Comparison of ENCODE assay signal across 11 mouse cellular contexts in genomic region chr1:120027693-120028092, GRCm38 (mm10). TPM values are rescaled to one million over a fixed set of nuclear protein-coding genes. Genes with fewer than 3 reads are reported as not detected.
A peak's percentile ranks its signal among the peaks of the same experiment; 100 is the strongest.
DNase-seq lines count a peak whose midpoint lies in the region; ATAC-seq lines count a peak whose summit lies in the region.
"Had no signal": no experiment of that assay in that cellular context is flagged by ENCODE, and none has a peak within 500 bp of the region (broad histone marks: within the 10 kb centered on the region; RNA-seq: fewer than 3 reads in every experiment).

No protein-coding gene starts in this region.

- intact Hi-C loops in left cerebral cortex, postnatal 4 days (cut with DNase I): no loop called here

- peaks cover 25% of the 10 kb centered on the region for H3K4me1 ChIP-seq in heart, embryonic 13.5 days
- no peaks in the 10 kb centered on the region for H3K4me1 ChIP-seq in forebrain, embryonic 11.5 days (replicated peaks; ENCODE audit: control insufficient read depth, insufficient read depth, low read length)
- H3K4me1 ChIP-seq: midbrain, embryonic 13.5 days had no signal

- WGBS in heart, embryonic 13.5 days: 31% methylated on average over 4 of the region's 4 CpGs
- WGBS in forebrain, embryonic 11.5 days: 82% methylated on average over 4 of the region's 4 CpGs

- no peak overlapping the region for H3K9ac ChIP-seq in heart, embryonic 13.5 days
- H3K9ac ChIP-seq in forebrain, embryonic 11.5 days (ENCODE audit: low read length): no peak overlapping the region
- H3K9ac ChIP-seq: midbrain, embryonic 13.5 days had no signal

- 0 out of 2 replicates have a peak, but pooled peaks cover 3% of the 10 kb centered on the region for H3K27me3 ChIP-seq in heart, embryonic 13.5 days (replicated peaks)
- no peaks in the 10 kb centered on the region for H3K27me3 ChIP-seq in forebrain, embryonic 11.5 days (ENCODE audit: control insufficient read depth, insufficient read depth, low read length)
- H3K27me3 ChIP-seq: midbrain, embryonic 13.5 days had no signal

- DNase-seq in left cerebral cortex, postnatal 4 days: peak; percentile 80
- no peak for DNase-seq in left cerebral cortex, adult 8-10 months (ENCODE audit: low spot score in 2 of 2)
- peak; percentile 55 for DNase-seq in cerebellum, adult 9-10 months
- peak; percentile 45 for DNase-seq in lung, postnatal 14 days
- DNase-seq in layer of hippocampus, adult 9-11 months: no peak
- DNase-seq in forebrain, embryonic 11.5 days (ENCODE audit: low spot score): no peak
- DNase-seq: right cerebral cortex, postnatal 14 days; thymus, postnatal 36 days had no signal

- no peak overlapping the region for H3K4me3 ChIP-seq in heart, embryonic 13.5 days
- H3K4me3 ChIP-seq in forebrain, embryonic 11.5 days (ENCODE audit: low read depth, low read length): no peak overlapping the region
- H3K4me3 ChIP-seq: midbrain, embryonic 13.5 days had no signal

- ATAC-seq in heart, embryonic 13.5 days (ENCODE audit: extremely low read depth, insufficient number of reproducible peaks, low FRiP score, low TSS enrichment): no peak
- ATAC-seq in forebrain, embryonic 11.5 days (replicated peaks; ENCODE audit: low FRiP score): no peak
- ATAC-seq: midbrain, embryonic 13.5 days had no signal

- no peaks in the 10 kb centered on the region for H3K36me3 ChIP-seq in heart, embryonic 13.5 days
- H3K36me3 ChIP-seq in forebrain, embryonic 11.5 days (ENCODE audit: control insufficient read depth, insufficient read depth, low read length): no peaks in the 10 kb centered on the region
- H3K36me3 ChIP-seq: midbrain, embryonic 13.5 days had no signal

- H3K9me3 ChIP-seq in heart, embryonic 13.5 days: no peaks in the 10 kb centered on the region
- H3K9me3 ChIP-seq in forebrain, embryonic 11.5 days (ENCODE audit: control insufficient read depth, low read length): no peaks in the 10 kb centered on the region
- H3K9me3 ChIP-seq: midbrain, embryonic 13.5 days had no signal

- H3K27ac ChIP-seq in heart, embryonic 13.5 days (replicated peaks): peak overlapping the region; percentile 54
- H3K27ac ChIP-seq in forebrain, embryonic 11.5 days (ENCODE audit: low read depth, low read length): no peak overlapping the region
- H3K27ac ChIP-seq: midbrain, embryonic 13.5 days had no signal

- no peak overlapping the region for H3K4me2 ChIP-seq in heart, embryonic 13.5 days
- H3K4me2 ChIP-seq in forebrain, embryonic 11.5 days (ENCODE audit: low read depth, low read length, severe bottlenecking): no peak overlapping the region
- H3K4me2 ChIP-seq: midbrain, embryonic 13.5 days had no signal

RNA-seq across cellular contexts. Expression of gene Sctr, which starts 21.0 kb away (rescaled TPM):
- total RNA-seq in left cerebral cortex, postnatal 4 days (2021): 1 to 10 TPM in 1 of 2 experiments, under 1 TPM in 1; 0.96 to 1.2 TPM
- under 1 TPM in 2 of 4 experiments, not detected in 2; 0.52 to 0.63 TPM for total RNA-seq in left cerebral cortex, adult 8-10 months (2022)
- 0.09 TPM in 2 replicates for polyA plus RNA-seq in heart, embryonic 13.5 days (2015; fragmentation: Nextera tagmentation; extraction: Ambion mirVana)
- polyA plus RNA-seq in forebrain, embryonic 11.5 days (2014; fragmentation: Nextera tagmentation; extraction: Ambion mirVana): 0.29 and 0.39 TPM in 2 replicates
- polyA plus RNA-seq: limb, embryonic 11.5 days had no signal

RNA-seq across cellular contexts. Expression of gene Cfap221, which starts 30.7 kb away (rescaled TPM):
- total RNA-seq in left cerebral cortex, postnatal 4 days (2021): under 1 TPM; 0.36 to 0.44 TPM
- under 1 TPM; 0.33 to 0.63 (median 0.53) TPM for total RNA-seq in left cerebral cortex, adult 8-10 months (2022)
- polyA plus RNA-seq in heart, embryonic 13.5 days (2015; fragmentation: Nextera tagmentation; extraction: Ambion mirVana): not detected in 2 replicates
- 0.21 TPM in 1 of 2 replicates, not detected in the other for polyA plus RNA-seq in forebrain, embryonic 11.5 days (2014; fragmentation: Nextera tagmentation; extraction: Ambion mirVana)
- polyA plus RNA-seq: limb, embryonic 11.5 days had no signal

RNA-seq across cellular contexts. Expression of gene Tmem37, which starts 46.2 kb away (rescaled TPM):
- total RNA-seq in left cerebral cortex, postnatal 4 days (2021): 1 to 10 TPM; 1.4 to 1.8 TPM
- total RNA-seq in left cerebral cortex, adult 8-10 months (2022): 1 to 10 TPM; 1.3 to 2.6 (median 2.2) TPM
- 14.7 and 16.6 TPM in 2 replicates for polyA plus RNA-seq in heart, embryonic 13.5 days (2015; fragmentation: Nextera tagmentation; extraction: Ambion mirVana)
- 5.3 and 6.9 TPM in 2 replicates for polyA plus RNA-seq in forebrain, embryonic 11.5 days (2014; fragmentation: Nextera tagmentation; extraction: Ambion mirVana)

Comparison
In these comparisons a context has a peak if more than half of its experiments do, and no peak if none do; other contexts are left out.
1. DNase-seq: peak in left cerebral cortex, postnatal 4 days (single experiment), cerebellum, adult 9-10 months (single experiment) and lung, postnatal 14 days (single experiment); none in left cerebral cortex, adult 8-10 months (0 of 2), layer of hippocampus, adult 9-11 months (single experiment) and forebrain, embryonic 11.5 days (single experiment).